ENCODE assay signal across 9 mouse cellular contexts in genomic region chr9:108703373-108704110, GRCm38 (mm10). TPM values are rescaled to one million over a fixed set of nuclear protein-coding genes. Genes with fewer than 3 reads are reported as not detected.
DNase-seq lines count a peak whose midpoint lies in the region; ATAC-seq and TF ChIP-seq lines count a peak whose summit lies in the region.
"Had no signal": no experiment of that assay in that cellular context is flagged by ENCODE, and none has a peak within 500 bp of the region (broad histone marks: within the 10 kb centered on the region; RNA-seq: fewer than 3 reads in every experiment).

No protein-coding gene starts in this region.

- ATAC-seq in liver, postnatal 0 days, result no peak

- TF ChIP-seq POLR2A in testis, adult 2 months (IDR thresholded peaks at IDR 0.05; ENCODE audit: control insufficient read depth, low read depth, low read length), result no peak

- 0 out of 2 replicates have a peak overlapping the region, but pooled peaks have one; percentile 21 for H3K27ac ChIP-seq in testis, adult 2 months (ENCODE audit: control insufficient read depth, insufficient read depth, low read depth, low read length)
- H3K27ac ChIP-seq in liver, postnatal 0 days (ENCODE audit: low read depth), result no peak overlapping the region
- H3K27ac ChIP-seq: liver, embryonic 14.5 days had no signal

- H3K36me3 ChIP-seq in testis, adult 2 months (ENCODE audit: control insufficient read depth, insufficient read depth, low read length), result no peaks in the 10 kb centered on the region
- H3K36me3 ChIP-seq in liver, postnatal 0 days (replicated peaks; ENCODE audit: insufficient read depth, low read length), result no peaks in the 10 kb centered on the region; the same call in 1 of the 2 replicates

- no peak overlapping the region for H3K9ac ChIP-seq in liver, postnatal 0 days (replicated peaks)
- H3K9ac ChIP-seq: liver, embryonic 14.5 days had no signal

- no peak overlapping the region for H3K4me3 ChIP-seq in testis, adult 2 months (ENCODE audit: control insufficient read depth, low read depth, low read length)
- no peak overlapping the region for H3K4me3 ChIP-seq in liver, postnatal 0 days (ENCODE audit: low read depth, low read length)

- TF ChIP-seq CTCF in testis, adult 2 months (IDR thresholded peaks at IDR 0.05; ENCODE audit: control insufficient read depth, insufficient read depth, insufficient replicate concordance, low read depth, low read length), result no peak
- TF ChIP-seq CTCF in liver, postnatal 0 days (IDR thresholded peaks at IDR 0.05; ENCODE audit: low read depth), result no peak

- 60% methylated on average over 12 of the region's 12 CpGs for WGBS in liver, postnatal 0 days (ENCODE audit: insufficient replicate concordance)

- H3K27me3 ChIP-seq in testis, adult 2 months (ENCODE audit: control insufficient read depth, insufficient read depth, low read length), result no peaks in the 10 kb centered on the region
- no peaks in the 10 kb centered on the region for H3K27me3 ChIP-seq in liver, postnatal 0 days (ENCODE audit: insufficient read depth, low read length)

- no peaks in the 10 kb centered on the region for H3K9me3 ChIP-seq in liver, postnatal 0 days (ENCODE audit: low read length)

- peak; percentile 69 for DNase-seq in gastrocnemius, adult 18-20 months (ENCODE audit: low spot score)
- DNase-seq in gastrocnemius, postnatal 4 days (ENCODE audit: low spot score in 2 of 2), result no peak
- no peak for DNase-seq in testis, postnatal 10 days (ENCODE audit: low spot score)
- peak; percentile 48 for DNase-seq in heart, postnatal 4 days
- no peak for DNase-seq in frontal cortex, adult 2 months (ENCODE audit: extremely low spot score in 1 of 2, low spot score in 1 of 2)
- no peak for DNase-seq in urinary bladder, adult 18-20 months (ENCODE audit: low spot score in 2 of 2)
- no peak for DNase-seq in liver, postnatal 0 days

- no peak for TF ChIP-seq EP300 in liver, postnatal 0 days (IDR thresholded peaks at IDR 0.05; ENCODE audit: low read depth)

- H3K4me1 ChIP-seq in testis, adult 2 months (ENCODE audit: control insufficient read depth, insufficient read depth, low read length), result peaks cover 3% of the 10 kb centered on the region; the same call in 1 of the 2 replicates
- peaks cover 11% of the 10 kb centered on the region for H3K4me1 ChIP-seq in liver, postnatal 0 days (ENCODE audit: insufficient read depth)

- H3K4me2 ChIP-seq in liver, postnatal 0 days (ENCODE audit: low read depth, low read length), result no peak overlapping the region

RNA-seq across cellular contexts. Expression of gene Prkar2a, which starts 14.4 kb away (rescaled TPM):
- 100 to 1,000 TPM; 164 to 169 TPM for total RNA-seq in gastrocnemius, adult 18-20 months (2021)
- 100 to 1,000 TPM; 103 to 104 TPM for total RNA-seq in gastrocnemius, postnatal 4 days (2021)
- polyA plus RNA-seq in testis, adult 2 months (2012; rRNA removed), result 105 and 112 TPM in 2 replicates
- total RNA-seq in heart, postnatal 4 days (2021), result 10 to 100 TPM; 74.0 to 79.7 TPM
- polyA plus RNA-seq in frontal cortex, adult 2 months (2012; rRNA removed), result 21.9 and 23.3 TPM in 2 replicates
- 8.2 and 9.7 TPM in 2 replicates for polyA plus RNA-seq in liver, postnatal 0 days (2015; fragmentation: Nextera tagmentation; extraction: Ambion mirVana)

RNA-seq across cellular contexts. Expression of gene Slc25a20, which starts 41.7 kb away (rescaled TPM):
- total RNA-seq in gastrocnemius, adult 18-20 months (2021), result 10 to 100 TPM; 68.1 to 85.0 TPM
- 10 to 100 TPM; 68.4 to 75.8 TPM for total RNA-seq in gastrocnemius, postnatal 4 days (2021)
- 19.7 and 20.4 TPM in 2 replicates for polyA plus RNA-seq in testis, adult 2 months (2012; rRNA removed)
- 100 to 1,000 TPM; 206 to 213 TPM for total RNA-seq in heart, postnatal 4 days (2021)
- 14.3 and 15.2 TPM in 2 replicates for polyA plus RNA-seq in frontal cortex, adult 2 months (2012; rRNA removed)
- 104 and 114 TPM in 2 replicates for polyA plus RNA-seq in liver, postnatal 0 days (2015; fragmentation: Nextera tagmentation; extraction: Ambion mirVana)

RNA-seq across cellular contexts. Expression of gene Arih2, which starts 54.4 kb away (rescaled TPM):
- 10 to 100 TPM; 73.1 to 84.5 TPM for total RNA-seq in gastrocnemius, adult 18-20 months (2021)
- total RNA-seq in gastrocnemius, postnatal 4 days (2021), result 10 to 100 TPM; 58.2 to 68.8 TPM
- 138 and 143 TPM in 2 replicates for polyA plus RNA-seq in testis, adult 2 months (2012; rRNA removed)
- 10 to 100 TPM; 60.7 to 76.7 TPM for total RNA-seq in heart, postnatal 4 days (2021)
- 47.2 and 49.0 TPM in 2 replicates for polyA plus RNA-seq in frontal cortex, adult 2 months (2012; rRNA removed)
- polyA plus RNA-seq in liver, postnatal 0 days (2015; fragmentation: Nextera tagmentation; extraction: Ambion mirVana), result 16.3 and 19.8 TPM in 2 replicates

Comparison
In these comparisons a context has a peak if more than half of its experiments do, and no peak if none do; other contexts are left out.
1. DNase-seq: peak in gastrocnemius, adult 18-20 months (single experiment) and heart, postnatal 4 days (single experiment); none in gastrocnemius, postnatal 4 days (0 of 2), testis, postnatal 10 days (single experiment), frontal cortex, adult 2 months (0 of 2), urinary bladder, adult 18-20 months (0 of 2) and liver, postnatal 0 days (single experiment).